Mouse (Mus musculus) E14TG2a.4 (cell line): ENCODE measurements around the gene Rnf126.

ENCODE experiments used
- H3K27me3 ChIP-seq: 2 replicates; pipeline ENCODE4 v1.6.1; 2014; ENCODE audit warnings: low read length, control low read depth; ENCODE audit not compliant: insufficient read depth
- H3K36me3 ChIP-seq: 2 replicates; pipeline ENCODE4 v1.6.1; 2014; ENCODE audit warnings: low read length, control low read depth; ENCODE audit not compliant: insufficient read depth
- H3K4me1 ChIP-seq: replicated peaks from 2 replicates; pipeline ENCODE4 v1.6.1; 2014; ENCODE audit warnings: low read depth, low read length, control low read depth
- H3K4me3 ChIP-seq: replicated peaks from 2 replicates; pipeline ENCODE4 v1.5.1; 2014; ENCODE audit warnings: mild to moderate bottlenecking, low read length
- H3K9me3 ChIP-seq: 2 replicates; pipeline ENCODE4 v1.6.1; 2014; ENCODE audit warnings: low read length, control low read depth
- CTCF ChIP-seq: conservative IDR thresholded peaks from 2 replicates; pipeline ENCODE4 v1.5.1; 2014; ENCODE audit warnings: low read length
- NANOG ChIP-seq: IDR thresholded peaks from 2 replicates; pipeline ENCODE4 v1.6.1; 2014; ENCODE audit warnings: borderline replicate concordance, low read length, mixed read lengths
- POU5F1 ChIP-seq: IDR thresholded peaks from 2 replicates; pipeline ENCODE4 v1.6.1; 2014; ENCODE audit warnings: low read length, borderline replicate concordance

Rnf126 gene

DNA sequence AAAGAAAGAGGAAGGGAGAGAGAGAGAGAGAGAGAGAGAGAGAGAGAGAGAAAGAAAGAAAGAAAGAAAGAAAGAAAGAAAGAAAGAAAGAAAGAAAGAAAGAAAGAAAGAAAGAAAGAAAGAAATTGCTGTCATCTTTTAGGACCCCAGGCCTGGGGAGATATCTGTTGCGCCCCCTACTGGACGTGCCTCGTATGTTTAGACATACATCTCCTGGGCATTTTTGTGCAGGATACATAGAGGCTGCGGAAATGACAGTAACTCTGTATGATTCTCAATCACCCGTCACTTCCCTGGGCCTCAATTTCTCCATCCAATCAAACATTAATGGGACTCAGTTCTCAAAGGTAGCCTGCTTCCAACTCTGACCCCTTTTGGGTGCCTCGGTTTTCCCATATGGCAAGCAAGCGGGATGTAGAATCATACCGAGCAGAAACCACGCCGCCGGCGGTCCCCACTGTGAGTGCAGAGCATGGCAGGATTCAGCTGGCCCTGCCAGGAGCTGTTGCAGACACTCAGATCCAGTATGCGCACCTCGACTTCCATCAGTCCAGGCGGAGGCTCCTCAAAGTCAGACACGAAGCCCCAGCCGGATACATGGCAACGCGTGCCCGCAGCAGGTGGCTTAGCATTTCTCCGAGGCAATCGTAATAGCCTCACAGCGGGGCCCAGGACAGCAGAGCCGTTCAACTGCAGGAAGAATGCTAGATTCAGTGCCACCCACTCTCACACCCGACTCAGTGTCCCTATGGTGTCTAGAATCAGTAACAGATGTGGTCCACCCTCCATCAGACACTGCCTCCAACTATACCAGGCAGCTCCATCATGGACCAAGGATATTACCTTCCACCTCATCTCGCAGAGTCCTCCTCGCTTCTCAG lies 17.4 kb upstream of the Rnf126 start:
- Histone ChIP-seq H3K27me3 (peaks cover 52% of the 10 kb centered on the region), H3K36me3 (no peaks in the 10 kb centered on the region), H3K4me3 (peak overlapping the region; percentile 59), H3K4me1 (peaks cover 39% of the 10 kb centered on the region), H3K9me3 (no peaks in the 10 kb centered on the region)
- TF ChIP-seq POU5F1 (no peak), CTCF (peak; percentile 67)

GRCm38 (mm10) chr10:79783050-79783449 lies 16.3 kb upstream of the Rnf126 start:
- H3K4me3 ChIP-seq: no peak overlapping the region
- peaks cover 58% of the 10 kb centered on the region for H3K27me3 ChIP-seq
- no peaks in the 10 kb centered on the region for H3K36me3 ChIP-seq
- TF ChIP-seq POU5F1 (no peak), NANOG (no peak), CTCF (peak; percentile 54)
- H3K9me3 ChIP-seq: no peaks in the 10 kb centered on the region
- peaks cover 47% of the 10 kb centered on the region for H3K4me1 ChIP-seq

DNA sequence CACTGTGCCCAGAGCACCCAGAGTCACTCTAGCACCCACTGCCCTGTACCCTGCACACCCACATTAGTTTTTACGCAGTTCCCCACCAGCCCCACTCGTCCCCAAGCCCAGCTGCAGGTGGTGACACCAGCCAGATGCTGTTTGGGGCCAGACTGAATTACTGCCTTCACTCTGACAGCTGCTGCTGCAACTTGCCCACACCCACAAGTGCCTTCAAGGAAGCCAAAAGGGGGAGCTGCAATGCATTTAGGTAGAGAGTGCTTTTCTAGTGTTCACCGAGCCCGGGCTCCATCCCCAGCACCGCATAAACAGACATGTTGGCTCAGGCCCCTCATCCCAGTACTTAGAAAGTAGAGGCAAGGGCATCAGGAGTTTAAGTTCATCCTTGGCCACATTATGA lies 15.2 kb upstream of the Rnf126 start:
- Histone ChIP-seq H3K27me3 (peaks cover 69% of the 10 kb centered on the region), H3K9me3 (no peaks in the 10 kb centered on the region), H3K4me3 (no peak overlapping the region), H3K4me1 (peaks cover 57% of the 10 kb centered on the region), H3K36me3 (no peaks in the 10 kb centered on the region)
- TF ChIP-seq POU5F1 (no peak), NANOG (no peak), CTCF (no peak)

DNA sequence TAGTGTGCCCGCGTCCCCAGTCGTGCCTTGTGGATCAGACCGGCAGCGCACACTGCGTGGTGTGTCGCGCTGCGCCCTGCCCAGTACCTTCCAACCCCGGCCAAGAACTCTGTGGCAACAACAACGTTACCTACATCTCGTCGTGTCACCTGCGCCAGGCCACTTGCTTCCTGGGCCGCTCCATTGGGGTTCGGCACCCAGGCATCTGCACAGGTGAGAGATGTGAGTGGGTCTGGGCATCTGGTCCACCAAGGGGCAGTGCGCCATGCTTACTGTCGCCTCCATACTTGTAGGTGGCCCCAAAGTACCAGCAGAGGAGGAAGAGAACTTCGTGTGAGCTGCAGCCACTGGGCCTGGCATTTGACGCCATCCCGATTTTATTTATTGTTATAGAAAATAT lies 14.4 kb upstream of the Rnf126 start:
- Histone ChIP-seq H3K36me3 (no peaks in the 10 kb centered on the region), H3K4me3 (peak overlapping the region; percentile 84), H3K9me3 (no peaks in the 10 kb centered on the region), H3K4me1 (peaks cover 65% of the 10 kb centered on the region), H3K27me3 (peaks cover 77% of the 10 kb centered on the region)
- TF ChIP-seq NANOG (no peak), CTCF (no peak), POU5F1 (no peak)

DNA sequence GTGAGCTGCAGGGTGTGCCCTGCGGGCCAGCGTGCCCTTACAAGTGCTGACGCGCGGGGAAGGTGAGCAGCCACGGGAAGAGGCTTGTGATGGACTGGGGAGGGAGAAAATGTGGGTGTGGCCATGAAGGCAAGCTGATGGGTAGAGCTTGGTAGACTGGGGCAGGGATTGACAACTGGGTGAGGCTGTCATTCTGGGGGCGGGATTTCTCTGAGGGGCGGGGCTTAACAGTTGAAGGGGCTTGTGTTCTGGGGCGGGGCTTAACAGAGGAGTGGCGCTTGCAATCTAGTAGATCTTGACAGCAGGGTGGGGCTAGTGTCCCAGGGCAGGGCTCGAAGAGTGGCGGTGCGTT lies 13.9 kb upstream of the Rnf126 start:
- Histone ChIP-seq H3K9me3 (no peaks in the 10 kb centered on the region), H3K4me1 (peaks cover 66% of the 10 kb centered on the region), H3K4me3 (peak overlapping the region; percentile 84), H3K36me3 (no peaks in the 10 kb centered on the region), H3K27me3 (peaks cover 80% of the 10 kb centered on the region)
- TF ChIP-seq NANOG: no peak
- TF ChIP-seq CTCF: no peak
- no peak for TF ChIP-seq POU5F1

DNA sequence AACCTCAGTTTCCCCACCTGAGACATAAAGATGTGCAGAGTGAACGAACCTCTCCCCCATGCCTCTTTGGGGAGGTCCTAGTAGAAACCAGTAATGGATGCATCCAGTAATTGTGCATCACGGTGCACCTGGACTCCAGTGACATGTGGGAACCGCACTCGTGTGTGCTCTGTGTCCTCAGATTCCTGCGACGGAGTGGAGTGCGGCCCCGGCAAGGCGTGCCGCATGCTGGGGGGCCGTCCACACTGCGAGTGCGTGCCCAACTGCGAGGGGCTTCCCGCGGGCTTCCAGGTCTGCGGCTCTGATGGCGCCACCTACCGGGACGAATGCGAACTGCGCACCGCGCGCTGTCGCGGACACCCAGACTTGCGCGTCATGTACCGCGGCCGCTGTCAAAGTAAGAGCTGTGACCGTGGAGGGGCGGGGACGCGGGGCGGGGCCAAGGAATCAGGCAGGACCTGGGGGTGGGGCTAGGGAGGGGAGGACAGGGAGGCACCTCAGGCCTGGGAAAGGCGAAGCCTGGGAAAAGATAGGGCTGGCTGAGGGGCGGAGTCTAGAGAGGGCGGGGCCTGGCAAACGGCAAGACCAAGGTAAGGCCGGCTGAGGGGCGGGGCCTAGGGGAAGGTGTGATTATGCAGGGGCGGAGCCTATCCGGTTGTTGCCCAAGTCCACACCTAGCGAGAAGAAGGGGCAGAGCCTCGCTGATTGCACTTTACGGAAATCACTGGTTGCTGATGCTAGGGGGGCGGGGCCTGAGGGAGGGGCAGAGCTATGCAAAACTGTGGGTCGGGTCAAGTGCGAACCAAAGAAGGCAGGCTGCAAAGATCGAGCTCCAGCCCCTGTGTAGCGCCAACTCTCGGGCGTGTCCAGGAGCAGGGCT lies 13.3 kb upstream of the Rnf126 start:
- Histone ChIP-seq H3K36me3 (no peaks in the 10 kb centered on the region), H3K9me3 (no peaks in the 10 kb centered on the region), H3K27me3 (peaks cover 77% of the 10 kb centered on the region), H3K4me1 (peaks cover 66% of the 10 kb centered on the region), H3K4me3 (peak overlapping the region; percentile 84)
- TF ChIP-seq CTCF (peak; percentile 49), POU5F1 (no peak)

- 0 out of 2 replicates have a peak overlapping the region, but pooled peaks have one; percentile 20 for H3K4me3 ChIP-seq
- peaks cover 68% of the 10 kb centered on the region for H3K27me3 ChIP-seq
- no peaks in the 10 kb centered on the region for H3K9me3 ChIP-seq
- H3K36me3 ChIP-seq: no peaks in the 10 kb centered on the region
- TF ChIP-seq NANOG: no peak
- no peak for TF ChIP-seq CTCF
- no peak for TF ChIP-seq POU5F1
- peaks cover 63% of the 10 kb centered on the region for H3K4me1 ChIP-seq
Observed at GRCm38 (mm10) chr10:79779193-79779592, 12.4 kb upstream of the Rnf126 start.

- Histone ChIP-seq H3K36me3 (no peaks in the 10 kb centered on the region), H3K4me3 (peak overlapping the region; percentile 52), H3K9me3 (no peaks in the 10 kb centered on the region), H3K27me3 (peaks cover 61% of the 10 kb centered on the region), H3K4me1 (peaks cover 70% of the 10 kb centered on the region)
- no peak for TF ChIP-seq NANOG
- TF ChIP-seq CTCF: no peak
- no peak for TF ChIP-seq POU5F1
Observed at GRCm38 (mm10) chr10:79778006-79778405, 11.3 kb upstream of the Rnf126 start.
